Mouse (Mus musculus) left cerebral cortex, adult 8-10 months (tissue): Measurements from ENCODE around the gene Sox18. TPM values are rescaled to one million over a fixed set of nuclear protein-coding genes. Genes with fewer than 3 reads are reported as not detected.

Source experiments
- DNase-seq, 2 experiments: peaks; one replicate each; pipeline ENCODE4 v3.0.0; 2022; ENCODE audit warnings: low spot score in 2 of 2
- total RNA-seq, 4 experiments: library from RNA; stranded (reverse); gene quantifications; 2 replicates each; pipeline ENCODE4 v1.2.4; 2022

The Sox18 gene
- total RNA-seq, result 10 to 100 TPM in 1 of 4 experiments, 1 to 10 TPM in 3; 5.8 to 11.8 (median 7.8) TPM

DNA sequence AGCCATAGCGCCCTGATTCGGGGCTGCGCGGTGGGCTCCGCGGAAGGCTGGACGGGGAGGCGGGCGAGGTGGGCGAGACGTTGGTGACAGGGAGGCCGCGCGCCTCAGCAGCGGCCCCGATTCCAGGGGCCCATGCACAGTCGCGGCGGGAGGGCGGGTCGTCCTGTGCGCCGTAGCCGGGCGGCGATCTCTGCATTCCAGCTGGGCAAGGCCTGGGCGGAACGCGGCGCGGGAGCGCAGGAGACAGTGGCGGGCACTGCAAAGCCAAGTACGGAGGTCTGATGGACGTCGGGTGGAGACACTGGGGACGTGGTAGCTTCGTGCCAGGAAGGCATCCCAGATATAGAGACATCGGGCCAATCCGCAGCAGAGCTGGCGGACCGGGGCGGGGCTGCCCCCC lies at the start of gene Sox18:
Gene Sox18 (minus strand): TSS at position 315 of the 400 bp plus-strand sequence.
- DNase-seq, result no peak

- no peak for DNase-seq
These were observed 49.8 kb upstream of the Sox18 start for GRCm38 (mm10) chr2:181721200-181721599.

GRCm38 (mm10) chr2:181720061-181720460 lies 48.6 kb upstream of the Sox18 start:
- no peak for DNase-seq

GRCm38 (mm10) chr2:181716991-181717390 lies 45.6 kb upstream of the Sox18 start:
- no peak for DNase-seq

- DNase-seq, result peak in 1 of 2 experiments; percentile 26
These were observed 43.9 kb upstream of the Sox18 start for GRCm38 (mm10) chr2:181715382-181715781.

DNA sequence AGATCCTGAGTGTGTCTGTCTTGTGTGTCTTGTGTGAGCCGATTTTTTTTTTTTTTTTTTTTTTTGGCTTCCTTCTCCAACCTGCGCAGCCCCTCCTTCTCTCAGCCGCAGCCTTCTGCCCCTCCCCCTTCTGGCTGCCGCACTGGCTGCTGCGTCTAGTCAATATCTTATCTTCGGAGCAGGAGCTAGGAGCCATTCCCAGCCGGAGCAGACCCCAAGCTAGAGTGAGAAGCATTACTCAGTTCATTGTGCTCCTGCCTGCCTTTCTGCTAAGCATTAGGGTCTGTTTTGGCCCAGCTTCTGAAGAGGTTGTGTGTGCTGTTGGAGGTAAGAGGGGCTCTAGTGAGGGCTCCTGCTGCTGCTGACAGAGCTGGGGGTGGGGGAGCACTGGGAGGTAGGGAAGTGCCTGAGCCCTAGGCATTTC lies 43.5 kb upstream of the Sox18 start, which contains the start of gene Oprl1:
Gene Oprl1 (plus strand): TSS at position 114 of the 424 bp plus-strand sequence.
- DNase-seq, result peak; percentile 49 to 64

DNA sequence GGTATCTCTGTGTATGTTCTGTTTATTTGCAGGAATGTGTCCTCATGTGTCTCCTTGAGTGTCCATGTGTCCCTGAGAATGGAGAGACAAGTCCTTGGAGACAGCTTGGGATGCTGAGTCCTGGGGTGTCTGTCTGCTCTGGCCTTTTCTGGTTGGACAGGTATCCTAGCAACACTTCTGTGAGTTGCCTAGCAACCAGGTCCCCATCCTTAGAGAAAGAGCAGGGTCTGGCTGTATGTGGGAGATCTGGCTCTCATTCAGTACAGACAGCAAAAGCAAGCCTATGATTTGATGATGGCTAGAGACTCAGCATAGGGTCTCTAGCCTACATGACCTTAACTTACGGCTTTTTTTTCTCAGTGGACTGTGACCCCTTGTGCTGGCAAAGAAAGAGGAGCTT lies 42.3 kb upstream of the Sox18 start:
- DNase-seq, result peak in 1 of 2 experiments; percentile 83

DNA sequence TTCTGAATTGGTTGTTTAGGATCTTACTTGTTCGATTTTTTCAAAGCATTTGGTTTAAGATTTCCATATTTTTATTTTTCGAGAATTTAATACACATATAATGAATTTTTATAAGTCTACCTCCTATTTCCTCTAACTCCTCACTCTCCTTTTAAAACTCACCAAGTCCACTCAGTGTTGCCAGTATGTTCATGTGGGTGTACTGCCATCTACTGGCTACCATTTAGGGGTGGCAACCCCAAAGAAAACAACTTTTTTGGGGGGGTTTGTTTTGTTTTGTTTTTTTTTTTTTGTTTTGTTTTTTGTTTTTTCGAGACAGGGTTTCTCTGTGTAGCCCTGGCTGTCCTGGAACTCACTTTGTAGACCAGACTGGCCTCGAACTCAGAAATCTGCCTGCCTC lies 35.2 kb upstream of the Sox18 start:
- DNase-seq, result no peak

DNA sequence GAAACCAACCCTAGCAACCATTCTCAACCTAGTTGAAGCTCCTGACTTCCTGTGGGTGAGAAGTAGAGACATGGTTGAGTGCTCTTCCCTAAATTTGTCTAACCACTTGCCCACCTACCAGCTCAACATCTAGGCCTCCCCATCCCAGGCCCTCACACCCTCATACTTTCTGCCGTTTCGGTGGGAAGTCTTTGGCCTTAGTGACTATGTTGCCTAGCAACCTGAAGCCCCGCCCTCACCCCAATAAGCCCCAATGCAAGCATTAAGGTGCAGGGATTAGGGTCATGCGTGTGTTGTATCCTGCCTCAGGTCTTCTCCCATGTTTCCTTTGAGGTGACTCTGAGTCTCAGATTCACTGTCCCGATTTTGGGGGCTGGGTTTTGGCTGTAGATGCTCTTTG lies 26.8 kb upstream of the Sox18 start, which contains the start of gene Lkaaear1:
Gene Lkaaear1 (minus strand): TSS at position 202 of the 400 bp plus-strand sequence.
- DNase-seq, result no peak

GRCm38 (mm10) chr2:181696801-181697420 lies 25.5 kb upstream of the Sox18 start:
- no peak for DNase-seq

DNA sequence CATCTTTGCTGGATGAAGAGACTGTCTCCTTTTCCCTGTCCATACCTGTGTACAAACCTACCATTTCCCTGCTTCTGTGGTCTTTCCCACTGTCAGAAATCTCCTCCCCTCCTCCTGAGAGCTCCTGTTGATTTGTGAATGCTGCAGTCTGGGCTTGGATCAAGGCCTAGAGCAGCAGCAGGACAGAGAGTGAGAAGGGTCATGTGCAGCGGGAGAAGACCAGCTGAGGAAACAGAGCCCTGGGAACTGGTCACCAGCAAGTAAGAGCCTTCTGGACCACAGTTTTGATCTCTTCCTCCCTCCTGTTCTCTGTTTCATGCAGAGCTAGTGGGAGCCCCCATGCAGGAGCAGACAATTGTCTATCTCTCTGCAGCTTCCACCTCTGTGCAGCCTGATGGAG lies 24.3 kb upstream of the Sox18 start:
- DNase-seq, result no peak

GRCm38 (mm10) chr2:181694581-181694980 lies 23.1 kb upstream of the Sox18 start:
- DNase-seq, result no peak

- DNase-seq, result peak; percentile 59 to 75
These were observed 22.2 kb upstream of the Sox18 start, which contains the start of gene Rgs19 for GRCm38 (mm10) chr2:181693339-181694280. Gene Rgs19, minus strand, starts transcription at chr2:181693977.

- DNase-seq, result no peak
These were observed 20.9 kb upstream of the Sox18 start for GRCm38 (mm10) chr2:181692304-181692703.

DNA sequence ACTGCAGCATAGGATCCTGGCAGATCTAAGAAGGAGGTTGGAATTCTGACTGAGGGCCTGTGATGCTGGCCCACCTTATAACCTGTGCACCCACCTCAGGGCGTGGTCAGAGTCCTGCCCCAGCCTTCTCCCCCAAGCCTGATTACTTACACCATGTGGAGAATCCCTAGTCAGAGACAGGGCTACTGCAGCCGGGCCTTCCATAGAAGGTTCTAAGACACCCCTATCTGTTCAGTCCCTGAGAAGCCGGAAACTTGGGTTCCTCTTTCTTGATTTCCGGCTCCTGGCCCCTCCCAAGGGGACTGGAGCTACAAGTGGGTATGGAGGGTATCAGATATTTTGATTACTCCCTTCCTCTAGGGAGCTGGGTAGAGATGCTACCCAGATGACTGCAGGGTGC lies 20.1 kb upstream of the Sox18 start:
- no peak for DNase-seq

GRCm38 (mm10) chr2:181691083-181691482 lies 19.6 kb upstream of the Sox18 start:
- no peak for DNase-seq

GRCm38 (mm10) chr2:181689466-181690160 lies 18.2 kb upstream of the Sox18 start:
- no peak for DNase-seq

GRCm38 (mm10) chr2:181687586-181687985 lies 16.1 kb upstream of the Sox18 start:
- DNase-seq, result no peak

GRCm38 (mm10) chr2:181685686-181686085 lies 14.2 kb upstream of the Sox18 start:
- DNase-seq, result no peak

DNA sequence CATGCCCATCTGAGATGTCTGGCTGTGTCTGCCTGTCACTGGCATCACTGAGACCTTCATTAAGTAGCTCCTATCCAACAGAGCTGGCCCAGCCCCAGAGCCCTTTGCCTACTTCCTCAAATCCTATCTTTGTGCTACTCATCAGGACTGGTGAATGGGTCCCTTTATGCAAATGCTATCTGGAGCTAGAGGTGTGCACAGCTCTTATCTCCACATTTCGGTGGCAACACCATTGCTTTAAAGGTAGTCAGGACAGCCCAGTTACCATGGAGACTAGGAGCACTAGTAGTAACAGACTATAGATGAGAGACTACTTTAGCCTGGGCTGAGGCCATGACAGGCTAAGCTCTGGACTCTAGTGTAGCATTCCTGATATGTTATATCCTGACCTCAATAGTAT lies 13.3 kb upstream of the Sox18 start:
- DNase-seq, result no peak

DNA sequence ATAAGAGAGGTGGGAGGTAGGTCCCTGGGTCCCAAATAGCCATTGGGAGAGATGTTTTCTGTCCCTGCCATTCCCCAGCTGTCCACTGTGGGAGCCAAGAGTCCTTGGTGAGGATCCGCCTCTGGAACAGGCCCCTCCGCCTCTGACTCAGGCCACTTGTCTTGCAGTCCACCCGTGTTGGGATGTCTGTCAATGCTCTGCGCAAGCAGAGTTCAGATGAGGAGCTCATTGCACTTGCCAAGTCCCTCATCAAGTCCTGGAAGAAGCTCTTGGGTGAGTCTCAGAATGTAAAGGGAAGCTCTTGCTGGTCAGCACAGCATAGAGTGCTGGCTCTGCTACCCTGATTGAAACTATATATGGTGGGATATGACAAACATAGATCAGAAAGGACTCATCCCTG lies 11.9 kb upstream of the Sox18 start:
- DNase-seq, result no peak

DNA sequence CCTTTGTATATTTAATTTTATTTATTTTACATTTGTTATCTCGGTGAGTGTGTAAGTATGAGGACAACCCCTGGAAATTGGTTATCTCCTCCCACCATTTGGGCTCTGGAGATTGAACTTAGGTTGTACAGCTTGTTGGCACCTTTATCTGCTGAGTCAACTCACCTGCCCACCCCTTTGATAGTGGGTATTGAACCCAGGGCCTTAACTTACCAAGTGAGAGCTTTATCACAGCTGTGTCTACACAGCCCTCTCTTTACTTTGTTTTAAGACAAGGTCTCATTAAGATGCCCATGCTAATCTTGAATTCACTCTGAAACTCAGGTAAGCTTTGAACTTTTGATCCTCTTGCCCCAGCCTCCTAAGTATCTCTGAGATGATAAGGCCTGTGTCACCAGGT lies 10.5 kb upstream of the Sox18 start:
- no peak for DNase-seq
